Mouse (Mus musculus) small intestine, adult 2 months (tissue): Measurements from ENCODE around the gene Pdik1l. TPM values are rescaled to one million over a fixed set of nuclear protein-coding genes. Genes with fewer than 3 reads are reported as not detected.

Experiments
- H3K27ac ChIP-seq: fragments of 200-500 bp; 2 replicates; pipeline ENCODE4 v1.5.1; 2012; ENCODE audit warnings: low read depth, low read length, control low read depth, inconsistent platforms; ENCODE audit not compliant: insufficient read depth
- H3K27me3 ChIP-seq: fragments of 200-500 bp; 2 replicates; pipeline ENCODE4 v1.6.1; 2012; ENCODE audit warnings: mild to moderate bottlenecking, moderate library complexity, low read length, inconsistent platforms; ENCODE audit not compliant: control insufficient read depth, insufficient read depth
- H3K36me3 ChIP-seq: fragments of 200-500 bp; 2 replicates; pipeline ENCODE4 v1.6.1; 2012; ENCODE audit warnings: mild to moderate bottlenecking, low read length, control low read depth, inconsistent platforms; ENCODE audit not compliant: control insufficient read depth, insufficient read depth
- H3K4me1 ChIP-seq: fragments of 200-500 bp; 2 replicates; pipeline ENCODE4 v1.6.1; 2012; ENCODE audit warnings: low read length, inconsistent platforms, mixed read lengths; ENCODE audit not compliant: control insufficient read depth, insufficient read depth, insufficient read length
- H3K4me3 ChIP-seq: fragments of 200-500 bp; 2 replicates; pipeline ENCODE4 v1.5.1; 2012; ENCODE audit warnings: low read depth, mild to moderate bottlenecking, control low read depth, inconsistent platforms, low read length, moderate library complexity
- CTCF ChIP-seq: fragments of 200-500 bp; IDR thresholded peaks from 2 replicates; pipeline ENCODE4 v1.5.1; 2012; ENCODE audit warnings: low read depth, mild to moderate bottlenecking, control low read depth, inconsistent platforms, low read length, moderate library complexity, mixed read lengths; ENCODE audit not compliant: insufficient replicate concordance, insufficient read length; ENCODE audit errors: extremely low read depth
- POLR2A ChIP-seq: fragments of 200-500 bp; IDR thresholded peaks from 2 replicates; pipeline ENCODE4 v1.6.1; 2012; ENCODE audit warnings: low read depth, mild to moderate bottlenecking, control low read depth, inconsistent platforms, low read length, moderate library complexity
- WGBS: fragments of 180-500 bp; shearing (Covaris S2); methylation state at CpG from one replicate; pipeline ENCODE4 v1.1.7; 2018; 5-methylcytosine and 5-hydroxymethylcytosine counted together
- polyA plus RNA-seq: library from polyadenylated mRNA; depleted of rRNA; stranded (reverse); fragments of >200 nt; gene quantifications from 2 replicates; pipeline ENCODE4 v1.2.3, GENCODE M21; 2012

The Pdik1l gene
- polyA plus RNA-seq, 1 experiment: 1.6 TPM

- TF ChIP-seq CTCF (no peak), POLR2A (no peak)
- no peak overlapping the region for H3K4me3 ChIP-seq
- 59% methylated on average over 4 of the region's 4 CpGs for whole genome bisulfite sequencing
- H3K4me1 ChIP-seq: peaks cover 12% of the 10 kb centered on the region
- H3K27me3 ChIP-seq: peaks cover 22% of the 10 kb centered on the region
- no peak overlapping the region for H3K27ac ChIP-seq
- no peaks in the 10 kb centered on the region for H3K36me3 ChIP-seq
Measured at GRCm38 (mm10) chr4:134246256-134246655, 41.4 kb downstream of the Pdik1l start.

- Histone ChIP-seq H3K4me3 (peak within 1 kb of the TSS; percentile 81), H3K36me3 (no peaks in the 10 kb centered on the region), H3K27ac (no peak within 1 kb of the TSS), H3K27me3 (peaks cover 13% of the 10 kb centered on the region), H3K4me1 (peaks cover 10% of the 10 kb centered on the region)
- 0 out of 2 replicates have a peak, but pooled peaks have one; percentile 6 for TF ChIP-seq POLR2A
- TF ChIP-seq CTCF: peak; percentile 84
- under 1% methylated on average over 60 of the region's 60 CpGs for WGBS
Measured at GRCm38 (mm10) chr4:134245148-134245843, 42.4 kb downstream of the Pdik1l start, which contains the start of gene Zfp593. Gene Zfp593 (minus strand): TSS chr4:134245592.

DNA sequence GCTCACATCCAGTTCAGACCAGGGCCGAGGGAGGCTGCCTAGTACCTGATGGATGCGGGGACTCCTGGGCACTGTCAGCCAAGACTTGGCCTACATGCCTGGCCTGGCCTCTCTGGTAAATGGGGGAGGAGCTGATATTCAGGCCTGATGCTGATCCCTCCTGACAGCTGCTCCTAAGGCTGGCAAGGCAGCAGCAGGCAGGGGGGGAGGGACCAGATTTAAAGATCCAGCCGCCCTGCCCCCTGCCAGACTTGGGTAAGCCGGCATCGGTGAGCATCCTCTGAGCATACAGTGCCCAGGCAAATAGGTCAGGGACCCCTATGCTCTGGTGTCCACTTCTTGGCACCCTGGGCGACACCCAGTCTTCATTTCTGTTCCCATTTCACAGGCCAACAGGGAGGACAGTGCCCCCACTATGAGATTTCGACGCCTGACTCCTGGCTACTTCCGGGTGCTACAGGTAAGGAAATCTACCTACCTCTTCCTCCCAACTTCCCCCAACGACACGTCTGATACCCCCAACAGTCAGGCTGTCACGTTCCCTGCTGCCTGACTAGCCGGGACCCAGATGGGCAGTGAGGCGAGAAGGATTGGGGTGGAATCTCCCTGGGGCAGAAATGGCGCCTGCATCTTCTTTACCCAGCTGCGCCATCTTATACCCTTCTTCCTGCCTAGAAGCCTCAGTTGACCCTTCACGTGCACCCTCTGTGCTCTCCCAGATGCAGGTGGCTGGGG is 44.0 kb downstream of the Pdik1l start, which contains the start of gene E130218I03Rik:
Gene E130218I03Rik, plus strand, starts transcription at position 147 of the 735 bp plus-strand sequence.
- Histone ChIP-seq H3K4me1 (peaks cover 8% of the 10 kb centered on the region), H3K36me3 (no peaks in the 10 kb centered on the region), H3K4me3 (peak within 1 kb of the TSS; percentile 81; the same call in 1 of the 2 replicates), H3K27ac (no peak within 1 kb of the TSS), H3K27me3 (peaks cover 6% of the 10 kb centered on the region)
- TF ChIP-seq POLR2A (no peak), CTCF (no peak)
- WGBS: 95% methylated on average over 17 of the region's 17 CpGs

- peaks cover 16% of the 10 kb centered on the region for H3K36me3 ChIP-seq
- peak overlapping the region; percentile 43 for H3K27ac ChIP-seq
- H3K27me3 ChIP-seq: no peaks in the 10 kb centered on the region
- peak overlapping the region; percentile 86; the same call in 1 of the 2 replicates for H3K4me3 ChIP-seq
- TF ChIP-seq CTCF (no peak), POLR2A (no peak)
- WGBS: 8% methylated on average over 10 of the region's 10 CpGs
- H3K4me1 ChIP-seq: peaks cover 9% of the 10 kb centered on the region; the same call in 1 of the 2 replicates
Measured at GRCm38 (mm10) chr4:134238686-134239085, 49.0 kb downstream of the Pdik1l start.

DNA sequence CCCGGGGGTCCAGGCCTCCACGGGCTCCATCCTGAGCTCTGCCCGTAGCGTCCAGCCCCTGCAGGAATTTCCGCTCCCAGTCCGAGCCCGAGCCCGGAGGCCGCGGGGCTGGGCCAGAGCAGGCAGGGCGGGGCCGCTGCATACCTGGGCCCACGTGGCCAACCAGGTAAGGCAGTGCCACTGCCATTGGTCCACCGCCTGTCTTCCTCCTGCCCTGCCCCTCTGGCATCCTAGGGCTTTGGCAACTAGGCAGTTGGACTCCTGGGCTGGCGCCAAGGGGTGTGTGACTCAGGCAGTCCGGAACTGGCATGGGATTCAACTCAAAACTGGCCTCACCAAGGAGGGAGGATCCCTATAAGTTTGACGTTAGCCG is 49.4 kb downstream of the Pdik1l start, which contains the start of gene Cnksr1:
Gene Cnksr1, minus strand, starts transcription at position 121 of the 373 bp plus-strand sequence.
- no peaks in the 10 kb centered on the region for H3K27me3 ChIP-seq
- H3K4me1 ChIP-seq: peaks cover 9% of the 10 kb centered on the region; the same call in 1 of the 2 replicates
- H3K36me3 ChIP-seq: peaks cover 17% of the 10 kb centered on the region
- TF ChIP-seq POLR2A: peak; percentile 67; the same call in 1 of the 2 replicates
- TF ChIP-seq CTCF: no peak
- WGBS: 1% methylated on average over 18 of the region's 18 CpGs
- peak within 1 kb of the TSS; percentile 94 for H3K27ac ChIP-seq
- peak within 1 kb of the TSS; percentile 86 for H3K4me3 ChIP-seq

- WGBS: 19% methylated on average over 19 of the region's 19 CpGs
- H3K4me1 ChIP-seq: peaks cover 9% of the 10 kb centered on the region; the same call in 1 of the 2 replicates
- peak overlapping the region; percentile 94 for H3K27ac ChIP-seq
- TF ChIP-seq POLR2A: no peak
- TF ChIP-seq CTCF: no peak; the same call in 1 of the 2 replicates
- peak overlapping the region; percentile 86 for H3K4me3 ChIP-seq
- peaks cover 22% of the 10 kb centered on the region for H3K36me3 ChIP-seq
- H3K27me3 ChIP-seq: no peaks in the 10 kb centered on the region
Measured at GRCm38 (mm10) chr4:134237582-134238278, 50.0 kb downstream of the Pdik1l start.

- TF ChIP-seq CTCF: no peak
- TF ChIP-seq POLR2A: no peak
- Histone ChIP-seq H3K4me1 (peaks cover 11% of the 10 kb centered on the region; the same call in 1 of the 2 replicates), H3K36me3 (peaks cover 38% of the 10 kb centered on the region), H3K4me3 (no peak overlapping the region), H3K27me3 (no peaks in the 10 kb centered on the region), H3K27ac (no peak overlapping the region)
- WGBS: 78% methylated on average over 5 of the region's 5 CpGs
Measured at GRCm38 (mm10) chr4:134234876-134235275, 52.8 kb downstream of the Pdik1l start.
